Mouse (Mus musculus) liver, adult 2 months (tissue): ENCODE results near the gene Slc1a5.

Source experiments
- CTCF ChIP-seq: fragments of 200-500 bp; IDR thresholded peaks from 2 replicates; pipeline ENCODE4 v1.5.1; 2011; ENCODE audit warnings: low read depth, low read length, control low read depth
- POLR2A ChIP-seq: fragments of 200-500 bp; IDR thresholded peaks from 2 replicates; pipeline ENCODE4 v1.6.1; 2011; ENCODE audit warnings: low read length, control low read depth; ENCODE audit not compliant: insufficient read depth; ENCODE audit errors: extremely low read depth

DNA sequence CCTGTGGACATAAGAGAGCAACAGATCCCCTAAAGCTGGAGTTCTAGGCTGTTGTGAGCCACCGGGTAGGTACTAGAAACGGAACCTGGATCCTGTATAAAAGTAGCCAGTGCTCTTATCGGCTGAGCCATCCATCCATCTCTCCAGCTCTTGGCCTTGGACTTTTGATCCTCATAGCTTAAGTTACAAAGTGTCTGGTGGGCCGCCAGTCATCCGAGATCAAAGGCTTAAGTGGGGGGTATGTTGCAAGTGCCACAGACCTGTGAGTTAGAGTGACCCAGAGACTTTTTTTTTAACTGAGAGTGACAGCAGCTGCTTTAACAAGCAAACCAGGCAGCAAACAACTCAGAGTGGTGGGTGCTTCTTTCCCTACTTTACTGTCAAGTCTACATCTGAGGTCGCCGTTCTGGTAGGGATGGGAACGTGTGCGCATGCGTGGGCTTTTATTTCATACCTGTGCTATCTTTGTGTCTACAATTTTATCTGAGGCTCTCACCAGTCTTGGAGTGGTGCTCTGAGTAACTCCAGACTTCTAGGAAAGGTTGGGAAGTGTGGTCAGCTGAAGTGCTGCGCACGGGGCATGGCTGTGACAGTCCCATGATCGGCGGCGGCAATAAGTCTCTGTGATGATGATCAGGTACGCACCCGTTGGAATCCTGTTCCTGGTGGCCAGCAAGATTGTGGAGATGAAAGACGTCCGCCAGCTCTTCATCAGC is 12.0 kb downstream of the Slc1a5 start:
- TF ChIP-seq CTCF (no peak), POLR2A (no peak)
